Mouse (Mus musculus): ENCODE data around the gene Upk3b. TPM values are rescaled to one million over a fixed set of nuclear protein-coding genes. Genes with fewer than 3 reads are reported as not detected.

Gene Upk3b
- polyA plus RNA-seq, 1 experiment from 2014 or later = 0.85 TPM

DNA sequence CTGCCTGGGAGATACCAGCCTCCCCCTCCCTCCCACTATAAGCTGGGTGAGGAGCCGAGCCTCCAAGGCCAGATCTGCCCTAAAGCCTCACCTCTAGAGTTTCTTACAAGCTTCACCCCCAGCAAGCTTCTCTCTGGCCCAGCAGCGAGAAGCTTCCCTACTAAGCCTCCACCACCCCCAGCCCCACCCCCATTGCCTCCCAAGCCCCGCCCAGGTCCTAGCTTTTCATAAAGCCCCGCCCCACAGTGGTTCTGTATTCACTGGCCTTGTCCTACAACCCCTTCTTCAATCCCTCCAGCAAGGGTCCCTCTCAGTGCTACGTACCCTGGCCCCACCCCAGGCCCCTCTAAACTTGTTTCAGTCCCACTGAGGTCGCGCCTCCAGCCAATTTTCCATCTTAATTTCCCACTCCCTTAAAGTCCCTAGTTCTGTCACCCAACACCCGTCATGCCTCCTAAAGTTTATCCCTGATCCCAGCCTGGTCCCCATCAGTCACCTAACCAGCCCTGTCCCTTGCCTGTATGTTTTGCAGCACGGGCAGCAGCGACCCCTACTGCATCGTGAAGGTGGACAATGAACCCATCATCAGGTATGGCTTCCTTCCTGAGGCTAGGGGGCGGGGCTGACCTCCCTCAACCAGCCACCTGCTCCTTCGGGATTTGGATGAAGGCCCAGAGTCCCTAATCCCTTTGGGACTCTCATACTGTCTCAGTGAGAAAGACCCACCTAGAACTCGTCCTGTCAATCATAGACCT is 50.7 kb downstream of the Upk3b start:
- Histone ChIP-seq H3K4me1 (ENCODE audit: control insufficient read depth, insufficient read depth, low read length) (peaks cover 13% of the 10 kb centered on the region), H3K36me3 (ENCODE audit: control insufficient read depth, insufficient read depth, low read length) (0 out of 2 replicates have a peak, but pooled peaks cover 7% of the 10 kb centered on the region), H3K27ac (ENCODE audit: low read depth, low read length) (no peak overlapping the region), H3K9me3 (ENCODE audit: control insufficient read depth, low read length) (no peaks in the 10 kb centered on the region), H3K4me2 (replicated peaks; ENCODE audit: low read depth, low read length) (no peak overlapping the region), H3K9ac (ENCODE audit: low read depth, low read length) (no peak overlapping the region), H3K4me3 (ENCODE audit: low read length) (no peak overlapping the region), H3K27me3 (ENCODE audit: control insufficient read depth, insufficient read depth, low read length) (no peaks in the 10 kb centered on the region)
- ATAC-seq (ENCODE audit: low FRiP score, low TSS enrichment) = no peak
- 21% methylated on average over 14 of the region's 14 CpGs for WGBS

GRCm38 (mm10) chr5:136091927-136092326 is 53.6 kb downstream of the Upk3b start:
- no peaks in the 10 kb centered on the region for H3K9me3 ChIP-seq (ENCODE audit: control insufficient read depth, low read length)
- H3K27ac ChIP-seq (ENCODE audit: low read depth, low read length) = no peak overlapping the region
- no peak overlapping the region for H3K9ac ChIP-seq (ENCODE audit: low read depth, low read length)
- no peak for ATAC-seq (ENCODE audit: low FRiP score, low TSS enrichment)
- H3K4me1 ChIP-seq (ENCODE audit: control insufficient read depth, insufficient read depth, low read length) = no peaks in the 10 kb centered on the region
- H3K4me2 ChIP-seq (replicated peaks; ENCODE audit: low read depth, low read length) = no peak overlapping the region
- no peaks in the 10 kb centered on the region for H3K27me3 ChIP-seq (ENCODE audit: control insufficient read depth, insufficient read depth, low read length)
- no peak overlapping the region for H3K4me3 ChIP-seq (ENCODE audit: low read length)
- WGBS = 62% methylated on average over 5 of the region's 5 CpGs
- H3K36me3 ChIP-seq (ENCODE audit: control insufficient read depth, insufficient read depth, low read length) = 0 out of 2 replicates have a peak, but pooled peaks cover 4% of the 10 kb centered on the region

- Histone ChIP-seq H3K4me1 (ENCODE audit: control insufficient read depth, insufficient read depth, low read length) (no peaks in the 10 kb centered on the region), H3K4me3 (ENCODE audit: low read length) (no peak overlapping the region), H3K36me3 (ENCODE audit: control insufficient read depth, insufficient read depth, low read length) (0 out of 2 replicates have a peak, but pooled peaks cover 4% of the 10 kb centered on the region), H3K9me3 (ENCODE audit: control insufficient read depth, low read length) (no peaks in the 10 kb centered on the region), H3K9ac (ENCODE audit: low read depth, low read length) (no peak overlapping the region), H3K27ac (ENCODE audit: low read depth, low read length) (no peak overlapping the region), H3K4me2 (replicated peaks; ENCODE audit: low read depth, low read length) (no peak overlapping the region), H3K27me3 (ENCODE audit: control insufficient read depth, insufficient read depth, low read length) (no peaks in the 10 kb centered on the region)
- 0 out of 2 replicates have a peak, but pooled peaks have one; percentile 11 for ATAC-seq (ENCODE audit: low FRiP score, low TSS enrichment)
- 54% methylated on average over 8 of the region's 8 CpGs for WGBS
Observed at GRCm38 (mm10) chr5:136094249-136095010, 56.1 kb downstream of the Upk3b start.

- no peak overlapping the region for H3K4me2 ChIP-seq (replicated peaks; ENCODE audit: low read depth, low read length)
- 67% methylated on average over 7 of the region's 7 CpGs for WGBS
Observed at GRCm38 (mm10) chr5:136095089-136095488, 56.8 kb downstream of the Upk3b start.

More at GRCm38 (mm10) chr5:136095089-136095488, 56.8 kb downstream of the Upk3b start:
- Histone ChIP-seq H3K27ac (ENCODE audit: low read depth, low read length) (no peak overlapping the region), H3K4me3 (ENCODE audit: low read length) (no peak overlapping the region), H3K9ac (ENCODE audit: low read depth, low read length) (no peak overlapping the region), H3K9me3 (ENCODE audit: control insufficient read depth, low read length) (no peaks in the 10 kb centered on the region), H3K36me3 (ENCODE audit: control insufficient read depth, insufficient read depth, low read length) (0 out of 2 replicates have a peak, but pooled peaks cover 4% of the 10 kb centered on the region), H3K27me3 (ENCODE audit: control insufficient read depth, insufficient read depth, low read length) (no peaks in the 10 kb centered on the region), H3K4me1 (ENCODE audit: control insufficient read depth, insufficient read depth, low read length) (no peaks in the 10 kb centered on the region)
- ATAC-seq (ENCODE audit: low FRiP score, low TSS enrichment) = 0 out of 2 replicates have a peak, but pooled peaks have one; percentile 2

Other genes with a start within 250 kb of the Upk3b start
- 0.09 and 0.11 TPM in 2 replicates for gene Srrm3, start 231.6 kb upstream of the Upk3b start, polyA plus RNA-seq (2014; fragmentation: Nextera tagmentation; extraction: Ambion mirVana)
- 32.4 and 36.9 TPM in 2 replicates for gene Hspb1, start 150.6 kb upstream of the Upk3b start, polyA plus RNA-seq (2014; fragmentation: Nextera tagmentation; extraction: Ambion mirVana)
- gene Ywhag, start 103.9 kb upstream of the Upk3b start, polyA plus RNA-seq (2014; fragmentation: Nextera tagmentation; extraction: Ambion mirVana) = 90.2 and 105 TPM in 2 replicates
- gene Ssc4d, start 64.0 kb upstream of the Upk3b start, polyA plus RNA-seq (2014; fragmentation: Nextera tagmentation; extraction: Ambion mirVana) = 10.2 and 10.3 TPM in 2 replicates
- 0.29 TPM in 1 of 2 replicates, not detected in the other for gene Zp3, start 58.4 kb upstream of the Upk3b start, polyA plus RNA-seq (2014; fragmentation: Nextera tagmentation; extraction: Ambion mirVana)
- gene Dtx2, start 43.7 kb upstream of the Upk3b start, polyA plus RNA-seq (2014; fragmentation: Nextera tagmentation; extraction: Ambion mirVana) = 24.0 and 26.6 TPM in 2 replicates
- 1.3 and 2.2 TPM in 2 replicates for gene Upk3bl, start 16.0 kb downstream of the Upk3b start, polyA plus RNA-seq (2014; fragmentation: Nextera tagmentation; extraction: Ambion mirVana)
- 13.5 and 17.5 TPM in 2 replicates for gene Rasa4, start 45.4 kb downstream of the Upk3b start, polyA plus RNA-seq (2014; fragmentation: Nextera tagmentation; extraction: Ambion mirVana)
- gene Polr2j, start 78.1 kb downstream of the Upk3b start, polyA plus RNA-seq (2014; fragmentation: Nextera tagmentation; extraction: Ambion mirVana) = 270 and 326 TPM in 2 replicates
- 32.2 and 40.0 TPM in 2 replicates for gene Lrwd1, start 97.6 kb downstream of the Upk3b start, polyA plus RNA-seq (2014; fragmentation: Nextera tagmentation; extraction: Ambion mirVana)
- gene Alkbh4, start 97.7 kb downstream of the Upk3b start, polyA plus RNA-seq (2014; fragmentation: Nextera tagmentation; extraction: Ambion mirVana) = 12.5 and 16.0 TPM in 2 replicates
- gene Orai2, start 132.2 kb downstream of the Upk3b start, polyA plus RNA-seq (2014; fragmentation: Nextera tagmentation; extraction: Ambion mirVana) = 5.6 and 6.6 TPM in 2 replicates
- gene Prkrip1, start 160.5 kb downstream of the Upk3b start, polyA plus RNA-seq (2014; fragmentation: Nextera tagmentation; extraction: Ambion mirVana) = 57.5 and 64.5 TPM in 2 replicates
- gene Sh2b2, start 208.1 kb downstream of the Upk3b start, polyA plus RNA-seq (2014; fragmentation: Nextera tagmentation; extraction: Ambion mirVana) = 5.0 and 5.4 TPM in 2 replicates